Mouse (Mus musculus): Measurements from ENCODE around the gene Bcat2.
"Not testable (repeated sequence)": the region's sequence is repeated elsewhere in the genome, so short reads cannot be mapped to it uniquely, and the experiment has no call there.

The Bcat2 gene

GRCm38 (mm10) chr7:45570103-45570741 lies at the start of gene Bcat2:
Bcat2 (plus strand) TSS chr7:45570153.
- DNase-seq (ENCODE audit: low spot score in 2 of 2), result peak; percentile 43 to 72

GRCm38 (mm10) chr7:45520605-45521004 lies 49.3 kb upstream of the Bcat2 start:
- DNase-seq (ENCODE audit: low spot score in 2 of 2), result no peak

GRCm38 (mm10) chr7:45521728-45522184 lies 48.2 kb upstream of the Bcat2 start:
- DNase-seq (ENCODE audit: low spot score in 2 of 2), result peak; percentile 54 to 79

- no peak for DNase-seq (ENCODE audit: low spot score in 2 of 2)
These were observed 47.7 kb upstream of the Bcat2 start for GRCm38 (mm10) chr7:45522194-45522752.

GRCm38 (mm10) chr7:45522957-45523676 lies 46.8 kb upstream of the Bcat2 start:
- DNase-seq (ENCODE audit: low spot score in 2 of 2), result no peak

GRCm38 (mm10) chr7:45523678-45524170 lies 46.2 kb upstream of the Bcat2 start:
- DNase-seq (ENCODE audit: low spot score in 2 of 2), result no peak

- DNase-seq (ENCODE audit: low spot score in 2 of 2), result no peak
These were observed 44.9 kb upstream of the Bcat2 start for GRCm38 (mm10) chr7:45524841-45525621.

- peak; percentile 89 to 93 for DNase-seq (ENCODE audit: low spot score in 2 of 2)
These were observed 44.0 kb upstream of the Bcat2 start, which contains the start of the genes Ppp1r15a and Plekha4 for GRCm38 (mm10) chr7:45525809-45526473. Ppp1r15a (minus strand) TSS chr7:45526268. Plekha4 (plus strand) TSS chr7:45526330.

- no peak for DNase-seq (ENCODE audit: low spot score in 2 of 2)
These were observed 43.4 kb upstream of the Bcat2 start for GRCm38 (mm10) chr7:45526474-45527120.

GRCm38 (mm10) chr7:45527169-45527568 lies 42.8 kb upstream of the Bcat2 start:
- not testable (repeated sequence) for DNase-seq (ENCODE audit: low spot score in 2 of 2)

- no peak for DNase-seq (ENCODE audit: low spot score in 2 of 2)
These were observed 40.5 kb upstream of the Bcat2 start for GRCm38 (mm10) chr7:45529461-45529860.

GRCm38 (mm10) chr7:45530643-45531042 lies 39.3 kb upstream of the Bcat2 start:
- no peak for DNase-seq (ENCODE audit: low spot score in 2 of 2)

GRCm38 (mm10) chr7:45535676-45536075 lies 34.3 kb upstream of the Bcat2 start:
- no peak for DNase-seq (ENCODE audit: low spot score in 2 of 2)

- no peak for DNase-seq (ENCODE audit: low spot score in 2 of 2)
These were observed 32.4 kb upstream of the Bcat2 start for GRCm38 (mm10) chr7:45537602-45538001.

GRCm38 (mm10) chr7:45538163-45539041 lies 31.6 kb upstream of the Bcat2 start:
- peak in 1 of 2 experiments; percentile 59 for DNase-seq (ENCODE audit: low spot score in 2 of 2)

- no peak for DNase-seq (ENCODE audit: low spot score in 2 of 2)
These were observed 30.9 kb upstream of the Bcat2 start for GRCm38 (mm10) chr7:45539095-45539494.

GRCm38 (mm10) chr7:45540213-45540612 lies 29.7 kb upstream of the Bcat2 start:
- no peak for DNase-seq (ENCODE audit: low spot score in 2 of 2)

- no peak for DNase-seq (ENCODE audit: low spot score in 2 of 2)
These were observed 25.4 kb upstream of the Bcat2 start for GRCm38 (mm10) chr7:45544525-45544924.

GRCm38 (mm10) chr7:45549641-45550436 lies 20.1 kb upstream of the Bcat2 start:
- no peak for DNase-seq (ENCODE audit: low spot score in 2 of 2)
